Mouse (Mus musculus) heart, postnatal 36 days (tissue): ENCODE results near the gene Syt5. TPM values are rescaled to one million over a fixed set of nuclear protein-coding genes. Genes with fewer than 3 reads are reported as not detected.

Experiments used
- DNase-seq, 2 experiments: peaks; one replicate each; pipeline ENCODE4 v3.0.0; 2021 to 2022
- intact Hi-C: fragments of 180-260 bp; cut with DNase I; formaldehyde crosslinking; loops from one replicate; pipeline ENCODE4 v1.15.1; 2025
- total RNA-seq, 2 experiments: library from RNA; stranded (reverse); gene quantifications; 2 replicates each; pipeline ENCODE4 v1.2.3; 2021

Syt5 gene
- total RNA-seq, 2 experiments from 2014 or later, result 0.54 to 0.89 TPM

DNA sequence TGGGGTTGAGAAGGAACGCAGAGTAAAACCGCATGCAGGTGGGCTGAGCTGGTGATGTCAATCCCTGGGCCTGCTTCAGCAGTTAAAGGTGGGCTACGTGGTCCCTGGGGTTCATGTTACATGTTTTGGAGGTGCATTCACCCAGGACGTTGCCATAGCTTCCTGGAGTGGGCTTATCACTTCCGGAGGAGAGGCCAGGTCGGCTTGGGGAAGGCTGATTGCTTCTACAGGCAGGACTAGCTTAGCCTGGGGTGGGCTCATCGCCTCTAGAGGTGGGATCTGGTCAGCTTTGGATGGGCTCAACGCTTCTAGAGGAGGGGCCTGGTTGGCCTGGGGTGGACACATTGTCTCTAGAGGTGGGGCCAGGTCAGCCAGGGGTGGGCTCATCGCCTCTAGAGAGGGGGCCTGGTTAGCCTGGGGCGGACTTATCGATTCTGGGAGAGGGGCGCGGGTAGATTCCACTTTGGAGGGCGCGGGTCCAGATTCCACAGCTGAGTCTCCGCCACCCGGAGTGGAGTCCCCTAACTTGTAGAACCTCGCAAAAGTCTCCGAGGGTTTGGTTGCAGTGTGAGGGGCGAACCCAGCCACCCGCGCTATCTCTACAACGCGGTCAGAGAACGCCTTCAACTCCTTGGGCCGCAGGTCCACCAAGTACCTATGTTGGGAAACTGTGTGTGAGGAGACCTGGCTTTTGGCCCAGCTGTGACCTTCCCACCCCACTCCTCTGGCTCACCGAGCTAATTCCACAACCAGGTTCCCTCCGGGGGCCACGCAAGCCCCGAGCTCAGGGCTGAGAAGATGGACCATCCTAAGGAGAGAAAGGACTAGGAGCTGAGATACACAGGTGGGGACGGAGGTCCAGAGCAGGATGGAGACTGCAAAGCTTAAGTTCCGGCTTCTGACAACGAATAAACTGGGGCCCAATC lies 23.9 kb downstream of the Syt5 start:
- intact Hi-C loops, result loop anchor here (1.0 to 2.0 kb wide), 2 partner anchors 45 to 92 kb away; no protein-coding TSS in a partner anchor
- no peak for DNase-seq

DNA sequence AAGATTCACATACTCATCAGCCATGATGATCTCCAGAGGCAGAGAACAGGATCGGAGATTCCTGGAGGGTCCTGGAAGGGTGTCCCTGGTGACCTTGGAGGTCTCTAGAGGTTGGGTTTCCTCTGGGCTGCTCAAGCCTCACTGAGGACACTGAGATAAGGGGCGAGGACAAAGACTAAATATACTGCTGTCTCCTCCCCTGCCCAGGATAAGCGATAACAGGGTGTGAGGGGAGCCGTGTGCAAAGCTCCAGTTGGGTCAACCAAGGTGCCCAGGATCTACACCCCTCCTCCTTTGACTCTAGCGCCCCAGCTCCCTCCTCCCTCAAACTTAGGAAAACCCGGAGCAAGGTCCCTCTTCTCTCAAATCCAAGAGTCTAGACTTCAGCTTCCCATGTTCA lies 25.0 kb downstream of the Syt5 start:
- DNase-seq, result no peak
- intact Hi-C loops, result no loop called here

DNA sequence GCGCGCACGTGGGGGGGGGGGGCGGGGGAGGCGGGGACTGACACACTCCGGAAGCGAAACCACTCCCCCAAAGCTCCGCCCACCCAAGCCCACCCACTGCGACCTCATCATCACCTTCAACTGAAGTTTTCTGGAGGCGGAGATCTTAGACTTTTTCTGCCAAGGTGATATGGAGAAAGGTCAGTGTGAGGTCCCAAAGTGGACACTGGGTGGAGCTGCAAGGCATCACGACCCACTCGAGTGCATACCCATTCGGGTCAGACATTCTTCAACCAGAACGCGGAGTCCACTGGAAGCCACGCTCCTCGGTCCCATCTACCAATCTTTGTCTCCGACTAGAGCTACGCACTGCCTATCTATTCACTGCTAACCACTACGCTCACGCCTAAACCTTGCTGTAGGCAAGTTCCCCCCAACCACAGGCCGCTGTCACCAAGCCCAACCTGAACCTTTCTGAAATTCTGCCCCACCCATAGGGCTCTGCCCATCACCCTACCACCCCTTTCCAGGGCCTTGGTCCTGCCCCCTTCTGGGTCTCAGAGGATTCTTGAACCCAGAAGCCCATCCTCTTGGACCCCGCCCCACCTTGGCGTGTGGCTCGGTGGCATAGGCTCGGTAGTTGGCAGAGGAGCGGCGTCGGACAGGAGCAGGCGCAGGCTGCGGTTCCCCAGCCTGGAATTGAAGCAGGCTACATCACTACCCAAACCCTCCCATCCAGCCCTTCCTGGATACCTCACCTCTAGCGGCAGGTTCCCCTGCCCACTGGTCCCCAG lies 25.9 kb downstream of the Syt5 start:
- DNase-seq, result peak in 1 of 2 experiments; percentile 41
- intact Hi-C loops, result no loop called here

DNA sequence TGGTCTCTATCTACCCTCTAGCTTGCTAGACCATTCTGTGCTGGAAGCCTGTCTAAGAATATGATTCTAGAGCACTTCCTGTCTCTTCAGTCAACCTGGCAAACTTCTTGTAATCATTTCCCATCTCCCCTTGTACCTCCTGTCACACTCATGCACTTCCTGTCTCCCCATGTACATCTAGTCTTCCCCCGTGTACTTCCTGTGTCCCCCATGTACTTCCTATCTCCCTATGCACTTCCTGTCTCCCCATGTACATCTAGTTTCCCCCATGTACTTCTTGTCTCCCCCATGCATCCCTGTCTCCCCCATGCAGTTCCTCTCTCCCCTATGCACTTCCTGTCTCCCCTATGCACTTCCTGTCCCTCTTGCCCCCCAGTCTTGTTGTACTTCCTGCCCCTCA lies 28.9 kb downstream of the Syt5 start:
- no peak for DNase-seq
- intact Hi-C loops, result no loop called here

DNA sequence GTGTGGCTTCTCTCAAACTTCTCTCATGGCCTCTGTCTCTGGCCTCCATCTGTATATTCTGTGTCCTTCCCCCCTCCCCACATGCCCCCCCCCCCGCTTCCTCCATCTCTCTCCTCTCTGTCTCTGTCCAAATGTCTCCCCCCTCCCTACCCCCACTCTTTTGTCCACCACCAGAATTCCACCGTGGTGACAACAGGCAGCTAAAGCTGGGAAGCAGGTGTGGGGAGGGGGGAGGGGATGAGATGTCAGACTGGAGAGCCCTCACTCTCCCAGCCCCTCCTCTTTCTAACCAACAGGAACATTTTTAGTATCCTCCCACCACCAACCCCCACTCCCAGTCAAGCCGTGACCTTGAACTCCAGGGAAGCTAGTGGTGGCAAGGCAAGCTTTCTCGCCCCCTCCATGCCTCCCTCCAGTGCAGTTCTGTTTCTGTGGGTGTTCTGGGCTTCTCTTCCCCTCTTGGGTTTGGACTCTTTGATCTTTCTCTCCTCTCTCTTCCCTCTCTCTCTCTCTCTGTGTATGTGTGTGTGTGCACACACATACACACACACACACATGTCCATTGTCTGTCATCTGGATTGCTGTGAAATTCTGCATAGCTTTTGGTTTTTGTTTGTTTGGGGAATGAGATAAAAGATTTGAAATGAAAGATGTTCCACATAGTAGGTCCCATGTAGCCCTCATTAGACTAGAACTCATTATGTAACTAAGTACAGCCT lies 30.9 kb downstream of the Syt5 start, which contains the start of gene Tnnt1:
Gene Tnnt1 (minus strand): TSS at position 51 of the 719 bp plus-strand sequence.
- no peak for DNase-seq

DNA sequence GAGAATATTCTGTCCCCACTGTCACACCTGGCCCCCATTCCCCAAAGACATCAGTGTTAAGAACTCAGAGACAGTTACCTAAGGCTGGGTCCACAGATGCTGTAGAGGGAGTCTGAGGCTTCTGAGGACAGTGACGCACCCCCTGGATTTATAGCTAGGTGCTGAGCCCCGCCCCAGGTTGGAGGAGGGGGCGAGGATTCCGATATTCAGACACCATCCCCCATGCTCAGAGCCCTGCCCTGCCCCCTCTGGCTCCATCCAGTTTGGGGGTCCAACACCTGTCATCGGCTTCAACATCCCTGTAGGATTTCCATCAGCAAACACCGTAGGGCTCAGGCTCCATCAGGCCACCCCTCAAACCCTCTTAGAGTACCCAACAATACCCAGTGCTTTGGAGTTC lies 31.5 kb downstream of the Syt5 start:
- intact Hi-C loops, result no loop called here
- DNase-seq, result no peak

More for the DNA sequence above, 30.9 kb downstream of the Syt5 start, which contains the start of gene Tnnt1:
- intact Hi-C loops, result no loop called here

DNA sequence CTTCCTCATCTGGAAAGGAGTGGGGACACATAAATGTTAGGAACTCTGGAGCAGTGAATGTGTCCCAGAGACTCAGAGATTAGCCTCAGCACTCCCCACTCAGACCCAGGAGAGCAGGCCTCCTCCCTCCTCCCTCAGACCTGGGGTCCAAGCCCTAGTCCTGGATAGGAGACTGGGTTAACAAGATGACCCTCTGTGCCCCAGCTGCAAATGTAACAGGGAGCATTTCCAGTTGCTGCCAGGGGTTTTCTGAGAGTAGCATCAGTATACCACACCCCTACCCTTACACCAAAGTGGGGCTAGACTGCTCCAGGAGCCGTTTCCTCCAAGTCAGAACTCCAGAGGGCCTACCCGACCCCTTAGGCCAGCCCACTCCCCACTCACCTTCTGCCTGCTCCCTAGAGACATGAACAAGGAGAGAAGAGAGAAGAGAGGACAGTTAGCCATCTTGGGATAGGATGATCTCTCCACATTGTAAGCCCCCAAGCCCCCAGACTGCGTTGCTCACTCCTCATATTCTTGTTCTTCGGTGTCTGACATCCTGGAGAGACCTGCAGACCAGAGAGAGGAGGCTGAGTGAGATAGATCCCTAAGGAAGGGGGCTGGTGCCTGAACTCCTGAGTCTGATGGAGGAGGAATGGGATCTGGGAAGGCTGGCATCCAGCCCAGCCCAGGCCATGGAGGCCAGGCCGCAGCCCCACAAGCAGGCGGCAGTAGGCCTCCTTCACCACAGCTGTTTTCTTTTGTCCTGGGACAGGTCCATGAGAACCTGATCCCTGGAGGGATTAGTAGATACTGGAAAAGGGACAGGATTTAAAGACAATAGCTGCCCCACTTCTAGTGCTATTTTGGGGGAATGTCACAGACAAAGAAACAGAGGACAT lies 33.3 kb downstream of the Syt5 start:
- intact Hi-C loops, result loop anchor here (5.0 kb wide), 2 partner anchors 37 to 382 kb away; no protein-coding TSS in a partner anchor
- no peak for DNase-seq

DNA sequence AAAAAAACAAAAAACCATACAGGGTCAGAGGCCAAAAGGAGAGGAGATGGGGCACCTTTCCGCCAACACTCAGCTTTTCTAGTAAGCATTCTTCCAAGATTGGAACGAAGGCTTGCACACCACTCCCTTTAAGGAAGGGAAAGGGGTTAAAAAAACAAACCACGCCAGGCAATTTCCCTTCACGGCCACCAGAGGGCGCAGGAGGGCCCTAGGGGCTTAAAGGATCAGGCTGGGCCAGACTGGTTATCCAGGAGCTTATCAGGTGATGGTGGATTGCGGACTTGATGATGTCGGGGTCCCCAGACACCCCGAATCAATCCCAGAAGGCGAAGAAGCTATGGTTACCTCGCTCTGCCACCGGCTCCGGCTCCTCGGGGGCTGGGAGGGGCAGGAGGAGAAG lies 34.1 kb downstream of the Syt5 start:
- DNase-seq, result peak in 1 of 2 experiments; percentile 67
- intact Hi-C loops, result loop anchor here (5.0 kb wide), 2 partner anchors 36 to 381 kb away; no protein-coding TSS in a partner anchor

DNA sequence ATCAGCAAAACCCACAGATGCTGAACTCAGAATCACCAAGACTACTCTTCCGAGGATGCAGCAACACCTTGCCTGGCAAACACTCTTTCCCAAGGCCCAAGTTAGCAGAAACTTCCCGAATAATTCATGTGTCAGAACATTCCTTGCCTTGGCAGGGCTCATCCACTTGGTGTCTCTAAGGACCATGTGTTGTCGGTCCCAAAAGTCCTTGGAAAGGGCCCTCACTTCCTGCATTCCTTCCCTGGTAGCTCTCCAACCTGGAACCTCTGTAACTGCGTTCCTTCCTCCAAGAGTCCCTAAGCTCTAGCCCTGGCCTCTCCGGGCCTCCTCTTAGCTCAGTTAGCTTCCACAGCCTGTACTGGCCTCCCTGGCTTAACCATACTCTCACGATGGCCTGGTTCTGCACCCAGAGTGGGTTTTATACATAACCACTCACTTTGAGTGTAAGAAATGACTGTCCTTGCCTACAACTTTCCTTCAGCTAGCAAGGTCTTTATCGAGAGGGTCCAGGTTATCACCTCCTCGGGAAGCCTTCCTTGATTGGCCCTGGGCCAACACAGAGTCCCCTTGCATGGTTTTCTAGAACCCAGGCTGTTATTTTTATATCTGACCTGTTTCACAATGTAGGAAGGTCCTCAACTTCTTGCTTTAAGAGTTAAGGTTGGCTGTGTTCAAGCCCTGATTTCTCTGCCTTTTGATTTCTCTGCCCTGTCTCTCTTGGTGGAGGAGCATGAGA lies 35.7 kb downstream of the Syt5 start:
- intact Hi-C loops, result loop anchor here (5.0 kb wide), 2 partner anchors 34 to 379 kb away; no protein-coding TSS in a partner anchor
- no peak for DNase-seq

DNA sequence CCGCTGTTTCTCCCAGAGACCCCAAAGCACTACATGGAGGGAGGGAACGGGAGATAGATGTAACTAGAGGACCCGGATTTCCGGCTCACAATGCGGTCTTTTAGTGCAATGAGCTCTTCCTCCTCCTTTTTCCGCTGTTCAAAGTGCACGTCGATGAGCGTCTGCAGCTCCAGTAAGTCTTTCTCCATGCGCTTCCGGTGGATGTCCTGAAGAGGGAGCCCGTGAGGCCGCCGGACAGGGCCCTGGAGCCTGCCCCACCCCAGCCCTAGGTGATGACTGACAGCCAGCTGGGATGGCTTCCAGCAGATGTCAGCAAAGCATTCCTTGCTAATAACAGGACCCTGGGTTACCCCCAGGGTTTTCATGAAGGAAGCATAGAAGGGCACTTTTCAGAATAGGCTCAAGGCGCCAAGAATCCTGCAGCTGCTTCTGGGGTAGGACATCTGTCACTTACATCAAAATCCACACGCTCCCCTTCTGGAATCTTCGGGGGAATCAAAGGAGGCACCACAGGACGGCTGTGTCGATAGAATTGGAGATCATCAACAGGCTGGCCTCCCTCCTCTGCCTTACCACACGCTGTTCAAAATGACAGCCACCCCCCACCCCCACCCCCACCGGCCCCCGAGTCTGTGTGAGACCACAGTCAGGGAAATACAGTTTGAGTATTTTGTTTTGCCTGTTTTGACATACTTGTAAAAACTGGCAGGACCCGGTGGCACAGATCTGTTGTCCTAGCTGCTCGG lies 37.3 kb downstream of the Syt5 start:
- intact Hi-C loops, result loop anchor here (5.0 kb wide), 2 partner anchors 33 to 378 kb away; no protein-coding TSS in a partner anchor

DNA sequence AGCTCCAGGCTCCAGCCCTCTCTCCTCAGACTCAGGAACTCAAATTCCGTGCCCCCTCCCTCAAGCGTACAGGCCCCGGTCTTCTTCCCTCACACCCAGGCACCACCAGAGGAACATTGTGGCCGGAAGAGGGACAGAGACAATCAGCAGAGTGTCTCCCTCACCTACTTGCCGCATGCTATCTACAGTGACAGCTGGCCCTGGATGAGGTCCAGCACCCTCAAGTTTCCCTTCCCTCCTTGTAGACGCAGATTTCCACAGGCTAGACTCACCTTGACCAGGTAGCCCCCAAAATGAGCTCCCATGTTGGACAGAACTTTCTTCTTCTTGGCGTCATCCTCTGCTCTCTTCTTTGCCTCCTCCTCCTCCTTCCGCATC lies 38.6 kb downstream of the Syt5 start:
- DNase-seq, result no peak
- intact Hi-C loops, result no loop called here

More for the DNA sequence above, 37.3 kb downstream of the Syt5 start:
- DNase-seq, result peak; percentile 81 to 83

DNA sequence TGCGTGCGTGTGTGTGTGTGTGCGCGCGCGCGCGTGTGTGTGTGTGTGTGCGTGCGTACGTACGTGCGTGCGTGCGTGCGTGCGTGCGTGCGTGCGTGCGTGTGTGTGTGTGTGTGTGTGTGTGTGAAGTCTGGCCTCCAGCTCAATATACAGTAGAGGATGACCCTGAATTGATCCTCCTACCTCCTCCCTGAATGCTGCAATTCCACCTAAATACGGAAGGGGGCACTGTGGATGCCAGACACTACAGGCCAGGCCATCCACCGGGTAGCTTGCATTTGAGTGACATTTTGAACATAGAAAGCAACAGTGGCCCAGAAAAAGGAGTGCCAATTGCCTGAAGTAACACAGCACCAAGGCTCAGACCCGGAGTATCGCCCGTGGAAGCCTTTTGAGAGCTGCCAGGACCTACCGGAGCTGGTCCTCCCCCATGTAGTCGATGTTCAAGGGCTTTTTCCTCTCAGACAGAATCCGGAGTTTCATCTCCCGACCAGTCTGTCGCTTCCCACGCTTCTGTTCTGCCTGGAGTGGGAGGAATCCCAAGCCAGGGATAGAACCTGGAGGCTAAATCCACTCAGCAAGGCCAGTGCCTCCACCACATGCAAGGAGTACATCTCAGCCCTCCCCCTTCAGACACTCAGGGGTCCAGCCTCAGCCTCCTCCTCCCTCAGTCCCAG lies 39.1 kb downstream of the Syt5 start:
- no peak for DNase-seq
- intact Hi-C loops, result no loop called here

DNA sequence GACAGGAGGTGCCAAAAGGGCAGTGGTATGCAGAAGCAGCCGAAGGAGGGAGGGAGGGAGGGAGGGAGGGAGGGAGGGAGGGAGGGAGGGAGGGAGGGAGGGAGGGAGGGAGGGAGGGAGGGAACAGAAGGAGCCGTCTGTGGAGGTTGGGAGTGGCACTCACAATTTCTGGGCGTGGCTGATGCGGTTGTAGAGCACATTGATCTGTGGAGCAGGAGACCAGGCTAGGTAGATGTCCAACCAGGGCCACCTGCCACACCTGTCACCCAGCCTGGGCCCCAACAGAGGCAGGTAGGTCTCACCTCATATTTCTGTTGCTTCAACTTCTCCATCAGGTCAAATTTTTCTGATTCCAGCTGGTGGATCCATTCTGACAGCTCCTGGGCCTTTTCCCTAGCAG lies 40.1 kb downstream of the Syt5 start:
- intact Hi-C loops, result no loop called here
- DNase-seq, result no peak

DNA sequence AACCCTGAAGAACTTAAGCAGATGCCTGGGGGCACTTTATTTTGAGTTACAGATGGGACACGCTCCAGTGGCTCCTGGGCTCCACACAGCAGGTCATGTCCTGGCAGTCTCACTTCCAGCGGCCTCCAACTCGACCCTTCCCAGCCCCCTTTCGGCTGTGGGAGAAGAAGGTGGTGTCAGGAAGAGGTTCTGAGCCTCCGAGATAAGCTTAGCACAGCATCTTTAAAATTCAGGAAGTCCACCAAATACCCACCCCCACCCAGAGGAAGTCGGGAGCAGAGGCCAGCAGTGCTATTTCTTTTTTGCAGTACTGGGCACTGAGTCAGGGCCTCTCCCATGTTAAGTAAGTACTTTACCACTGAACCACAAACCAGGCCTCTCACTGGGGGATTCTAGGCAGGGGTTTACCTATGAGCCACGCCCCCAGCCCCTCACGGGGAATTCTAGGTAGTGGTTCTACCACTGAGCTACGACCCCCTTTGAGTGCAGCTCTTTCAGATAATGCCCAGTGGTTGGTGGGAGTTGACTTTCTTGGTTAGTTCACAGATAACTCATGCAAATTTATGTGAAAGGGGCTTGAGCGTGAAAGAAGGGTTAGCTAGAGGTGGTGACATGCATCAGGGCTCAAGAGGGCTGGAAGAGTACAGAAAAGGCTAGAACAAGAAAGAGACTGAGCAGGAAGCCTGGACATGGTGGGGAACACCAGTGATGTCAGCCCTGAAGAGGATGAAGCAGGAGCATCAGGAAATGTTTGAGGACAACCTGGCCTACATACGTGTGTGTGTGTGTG lies 42.5 kb downstream of the Syt5 start:
- no peak for DNase-seq
- intact Hi-C loops, result no loop called here

DNA sequence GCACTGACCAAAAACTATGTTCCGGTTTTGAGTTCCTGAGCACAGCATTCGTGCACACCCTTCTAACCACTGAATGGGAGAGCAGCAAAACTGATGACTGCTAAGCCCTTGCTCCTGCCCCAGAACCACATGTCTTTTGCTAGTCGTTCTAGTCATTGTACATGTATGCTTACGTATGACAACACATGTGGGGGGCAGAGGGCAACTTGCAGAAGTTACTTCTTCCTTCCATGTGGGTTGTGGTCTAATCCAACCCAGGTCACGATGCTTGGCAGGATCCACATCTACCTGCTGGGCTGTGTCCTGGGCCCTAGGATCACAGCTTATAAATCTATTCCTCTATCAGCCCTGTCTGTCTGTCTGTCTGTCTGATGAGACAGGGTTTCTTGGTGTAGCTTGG lies 43.5 kb downstream of the Syt5 start:
- no peak for DNase-seq
- intact Hi-C loops, result no loop called here

DNA sequence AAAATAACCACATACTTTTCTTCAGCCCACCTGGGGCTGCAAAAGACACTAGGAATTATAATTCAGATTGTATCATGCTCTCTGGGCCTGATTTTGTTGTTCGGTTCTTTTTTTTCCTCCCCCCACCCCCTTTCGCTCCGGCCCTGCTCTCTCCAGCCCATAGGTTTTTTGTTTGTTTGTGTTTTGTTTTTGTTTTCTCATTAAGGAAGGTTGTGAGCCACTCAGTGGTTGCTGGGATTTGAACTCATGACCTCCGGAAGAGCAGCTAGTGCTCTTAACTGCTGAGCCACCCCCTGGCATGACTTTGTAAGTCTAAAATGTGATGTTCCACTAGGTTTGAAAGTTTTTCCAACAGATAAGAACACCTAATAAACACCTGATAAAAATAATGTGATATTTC lies 44.2 kb downstream of the Syt5 start:
- intact Hi-C loops, result no loop called here
- DNase-seq, result no peak
